Mouse (Mus musculus) liver, adult 2 months (tissue): ENCODE data around the gene Gjd3. TPM values are rescaled to one million over a fixed set of nuclear protein-coding genes. Genes with fewer than 3 reads are reported as not detected.

Experiments used
- DNase-seq: peaks from one replicate; pipeline ENCODE4 v3.0.0-alpha.2; 2011; ENCODE audit warnings: low read depth, low spot score; ENCODE audit errors: extremely low read depth
- H3K27ac ChIP-seq: fragments of 200-500 bp; replicated peaks from 2 replicates; pipeline ENCODE4 v1.5.1; 2012; ENCODE audit warnings: low read depth, mild to moderate bottlenecking, control low read depth, inconsistent platforms, low read length; ENCODE audit not compliant: insufficient read depth
- H3K27me3 ChIP-seq: fragments of 200-500 bp; 2 replicates; pipeline ENCODE4 v1.6.1; 2012; ENCODE audit warnings: mild to moderate bottlenecking, moderate library complexity, low read length, inconsistent platforms; ENCODE audit not compliant: control insufficient read depth, insufficient read depth
- H3K36me3 ChIP-seq: fragments of 200-500 bp; 2 replicates; pipeline ENCODE4 v1.6.1; 2012; ENCODE audit warnings: low read length, inconsistent platforms; ENCODE audit not compliant: control insufficient read depth, insufficient read depth
- H3K4me1 ChIP-seq: fragments of 200-500 bp; 2 replicates; pipeline ENCODE4 v1.6.1; 2011; ENCODE audit warnings: low read length; ENCODE audit not compliant: control insufficient read depth, insufficient read depth
- H3K4me3 ChIP-seq: fragments of 200-500 bp; 2 replicates; pipeline ENCODE4 v1.5.1; 2011; ENCODE audit warnings: low read depth, mild to moderate bottlenecking, control low read depth, low read length, moderate library complexity; ENCODE audit not compliant: insufficient read depth
- H3K79me2 ChIP-seq: fragments of 200-500 bp; 2 replicates; pipeline ENCODE4 v1.6.1; 2012; ENCODE audit warnings: inconsistent platforms, mild to moderate bottlenecking, low read length, moderate library complexity; ENCODE audit not compliant: control insufficient read depth, insufficient read depth
- H3K9ac ChIP-seq: fragments of 200-500 bp; 2 replicates; pipeline ENCODE4 v1.6.1; 2012; ENCODE audit warnings: low read depth, mild to moderate bottlenecking, control low read depth, inconsistent platforms, low read length
- CTCF ChIP-seq: fragments of 200-500 bp; IDR thresholded peaks from 2 replicates; pipeline ENCODE4 v1.5.1; 2011; ENCODE audit warnings: low read depth, low read length, control low read depth
- POLR2A ChIP-seq: fragments of 200-500 bp; IDR thresholded peaks from 2 replicates; pipeline ENCODE4 v1.6.1; 2011; ENCODE audit warnings: low read length, control low read depth; ENCODE audit not compliant: insufficient read depth; ENCODE audit errors: extremely low read depth
- WGBS: fragments of 180-500 bp; shearing (Covaris S2); methylation state at CpG from one replicate; pipeline ENCODE4 v1.1.7; 2018; 5-methylcytosine and 5-hydroxymethylcytosine counted together
- polyA plus RNA-seq: library from polyadenylated mRNA; depleted of rRNA; stranded (reverse); fragments of >200 nt; gene quantifications from 2 replicates; pipeline ENCODE4 v1.2.3, GENCODE M21; 2012
- total RNA-seq: library from RNA; depleted of rRNA; stranded (reverse); fragments of >200 nt; gene quantifications from 2 replicates; pipeline ENCODE4 v1.2.3, GENCODE M21; 2014

The Gjd3 gene
- total and polyA plus RNA-seq, 2 experiments: not detected

GRCm38 (mm10) chr11:98968079-98968478, 14.7 kb downstream of the Gjd3 start:
- no peak for DNase-seq
- WGBS: 81% methylated on average over 16 of the region's 16 CpGs
- H3K36me3 ChIP-seq: peaks cover 11% of the 10 kb centered on the region; the same call in 1 of the 2 replicates
- no peak overlapping the region for H3K4me3 ChIP-seq
- no peak overlapping the region for H3K27ac ChIP-seq
- TF ChIP-seq CTCF (no peak), POLR2A (no peak)
- no peak overlapping the region for H3K9ac ChIP-seq
- no peaks in the 10 kb centered on the region for H3K27me3 ChIP-seq
- H3K4me1 ChIP-seq: peaks cover 38% of the 10 kb centered on the region
- H3K79me2 ChIP-seq: peaks cover 14% of the 10 kb centered on the region; the same call in 1 of the 2 replicates

- Histone ChIP-seq H3K79me2 (peaks cover 14% of the 10 kb centered on the region; the same call in 1 of the 2 replicates), H3K36me3 (peaks cover 8% of the 10 kb centered on the region; the same call in 1 of the 2 replicates), H3K9ac (no peak overlapping the region), H3K4me1 (peaks cover 51% of the 10 kb centered on the region), H3K4me3 (no peak overlapping the region), H3K27ac (no peak overlapping the region), H3K27me3 (no peaks in the 10 kb centered on the region)
- DNase-seq: peak; percentile 80
- WGBS: 20% methylated on average over 9 of the region's 9 CpGs
- TF ChIP-seq POLR2A (0 out of 2 replicates have a peak, but pooled peaks have one; percentile 1), CTCF (peak; percentile 69)
These were observed 16.2 kb downstream of the Gjd3 start for GRCm38 (mm10) chr11:98966499-98967141.

GRCm38 (mm10) chr11:98965416-98966077, 17.3 kb downstream of the Gjd3 start:
- H3K4me3 ChIP-seq: no peak overlapping the region
- peaks cover 14% of the 10 kb centered on the region; the same call in 1 of the 2 replicates for H3K79me2 ChIP-seq
- peak overlapping the region; percentile 27; the same call in 1 of the 2 replicates for H3K9ac ChIP-seq
- no peaks in the 10 kb centered on the region for H3K27me3 ChIP-seq
- H3K36me3 ChIP-seq: peaks cover 6% of the 10 kb centered on the region; the same call in 1 of the 2 replicates
- peak overlapping the region; percentile 28 for H3K27ac ChIP-seq
- no peak for DNase-seq
- 36% methylated on average over 10 of the region's 11 CpGs for WGBS
- H3K4me1 ChIP-seq: peaks cover 52% of the 10 kb centered on the region
- no peak for TF ChIP-seq POLR2A
- TF ChIP-seq CTCF: no peak

- H3K79me2 ChIP-seq: peaks cover 14% of the 10 kb centered on the region; the same call in 1 of the 2 replicates
- H3K27me3 ChIP-seq: no peaks in the 10 kb centered on the region
- peak overlapping the region; percentile 38 for H3K9ac ChIP-seq
- 13% methylated on average over 15 of the region's 15 CpGs for WGBS
- peaks cover 6% of the 10 kb centered on the region; the same call in 1 of the 2 replicates for H3K36me3 ChIP-seq
- peak overlapping the region; percentile 2 for H3K4me3 ChIP-seq
- peaks cover 46% of the 10 kb centered on the region for H3K4me1 ChIP-seq
- H3K27ac ChIP-seq: peak overlapping the region; percentile 90
- peak; percentile 99 for DNase-seq
- TF ChIP-seq POLR2A: no peak
- no peak for TF ChIP-seq CTCF
These were observed 18.0 kb downstream of the Gjd3 start for GRCm38 (mm10) chr11:98964616-98965415.

GRCm38 (mm10) chr11:98964201-98964615, 18.6 kb downstream of the Gjd3 start:
- TF ChIP-seq CTCF: no peak
- TF ChIP-seq POLR2A: no peak
- Histone ChIP-seq H3K36me3 (peaks cover 6% of the 10 kb centered on the region; the same call in 1 of the 2 replicates), H3K9ac (peak overlapping the region; percentile 65), H3K4me3 (peak overlapping the region; percentile 61), H3K4me1 (peaks cover 43% of the 10 kb centered on the region), H3K27me3 (no peaks in the 10 kb centered on the region), H3K79me2 (peaks cover 14% of the 10 kb centered on the region; the same call in 1 of the 2 replicates), H3K27ac (peak overlapping the region; percentile 90)
- WGBS: 7% methylated on average over 6 of the region's 6 CpGs
- peak; percentile 87 for DNase-seq
